Mouse (Mus musculus) brain, embryonic 14.5 days (tissue): ENCODE data around the gene Sbf2.

Experiments
- CTCF ChIP-seq: fragments of 200-500 bp; IDR thresholded peaks from 2 replicates; pipeline ENCODE4 v1.5.1; 2012; ENCODE audit warnings: inconsistent platforms, mild to moderate bottlenecking, moderate library complexity, borderline replicate concordance; ENCODE audit not compliant: insufficient read depth, insufficient read length; ENCODE audit errors: extremely low read depth
- POLR2A ChIP-seq: fragments of 200-500 bp; IDR thresholded peaks from 2 replicates; pipeline ENCODE4 v1.6.1; 2012; ENCODE audit warnings: mild to moderate bottlenecking, inconsistent platforms, borderline replicate concordance; ENCODE audit not compliant: poor library complexity, insufficient read depth, insufficient read length, severe bottlenecking; ENCODE audit errors: extremely low read depth

- TF ChIP-seq CTCF = no peak
- no peak for TF ChIP-seq POLR2A
These were observed 123.7 kb downstream of the Sbf2 start for GRCm38 (mm10) chr7:110491038-110491437.
